8 mouse cellular contexts compared by ENCODE assay signal in the genomic region with DNA sequence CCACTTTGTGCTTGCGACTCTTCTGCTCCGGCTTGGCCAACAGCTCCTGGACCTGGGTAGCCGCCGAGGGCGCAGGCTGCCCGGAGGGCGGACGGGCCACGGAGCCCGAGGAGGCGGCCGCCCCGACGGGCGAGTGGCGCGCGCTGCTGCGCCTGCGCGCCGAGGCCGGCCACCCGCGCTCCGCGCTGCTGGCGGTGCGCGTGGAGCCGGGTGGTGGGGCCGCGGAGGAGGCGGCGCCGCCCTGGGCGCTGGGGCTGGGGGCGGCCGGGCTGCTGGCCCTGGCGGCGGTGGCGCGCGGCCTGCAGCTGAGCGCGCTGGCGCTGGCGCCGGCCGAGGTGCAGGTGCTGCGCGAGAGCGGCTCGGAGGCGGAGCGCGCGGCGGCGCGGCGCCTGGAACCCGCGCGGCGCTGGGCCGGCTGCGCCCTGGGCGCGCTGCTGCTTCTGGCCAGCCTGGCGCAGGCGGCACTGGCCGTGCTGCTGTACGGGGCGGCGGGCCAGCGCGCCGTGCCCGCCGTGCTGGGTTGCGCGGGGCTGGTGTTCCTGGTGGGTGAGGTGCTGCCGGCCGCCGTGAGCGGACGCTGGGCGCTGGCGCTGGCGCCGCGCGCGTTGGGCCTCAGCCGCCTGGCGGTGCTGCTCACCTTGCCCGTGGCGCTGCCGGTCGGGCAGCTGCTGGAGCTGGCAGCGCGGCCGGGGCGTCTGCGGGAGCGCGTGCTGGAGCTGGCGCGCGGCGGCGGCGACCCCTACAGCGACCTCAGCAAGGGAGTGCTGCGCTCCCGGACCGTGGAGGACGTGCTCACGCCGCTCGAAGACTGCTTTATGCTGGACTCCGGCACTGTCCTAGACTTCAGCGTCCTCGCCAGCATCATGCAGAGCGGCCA. TPM values are rescaled to one million over a fixed set of nuclear protein-coding genes. Genes with fewer than 3 reads are reported as not detected.
DNase-seq lines count a peak whose midpoint lies in the region; ATAC-seq lines count a peak whose summit lies in the region.

No protein-coding gene starts in this region.

- peak overlapping the region; percentile 100 for H3K27ac ChIP-seq in heart, embryonic 15.5 days
- no peak overlapping the region for H3K27ac ChIP-seq in macrophage

- peak overlapping the region; percentile 88 for H3K4me2 ChIP-seq in heart, embryonic 15.5 days

- DNase-seq in CD8-positive naive resting alpha-beta T cell, adult 2 months (ENCODE audit: low read depth in 2 of 2, low spot score in 2 of 2): peak; percentile 19 to 27
- peak; percentile 44 for DNase-seq in T-cell, adult 2 months (ENCODE audit: low spot score)
- peak; percentile 61 for DNase-seq in embryo, embryonic 9.5 days (ENCODE audit: extremely low spot score)
- peak; percentile 50 to 69 for DNase-seq in layer of hippocampus, postnatal 10 days (ENCODE audit: low spot score in 2 of 2)
- DNase-seq in skeletal muscle tissue, adult 2 months (ENCODE audit: low read depth, low spot score): peak; percentile 60

- peak overlapping the region; percentile 100 for H3K4me3 ChIP-seq in heart, embryonic 15.5 days
- peak overlapping the region; percentile 23 for H3K4me3 ChIP-seq in macrophage (ENCODE audit: inconsistent target)

- peaks cover 39% of the 10 kb centered on the region for H3K4me1 ChIP-seq in heart, embryonic 15.5 days (replicated peaks)

- under 1% methylated on average over 99 of the region's 126 CpGs for WGBS in heart, embryonic 15.5 days
- under 1% methylated on average over 107 of the region's 126 CpGs for WGBS in macrophage (ENCODE audit: missing documents)

- H3K9ac ChIP-seq in heart, embryonic 15.5 days: peak overlapping the region; percentile 96

- no peaks in the 10 kb centered on the region for H3K9me3 ChIP-seq in heart, embryonic 15.5 days (replicated peaks)

- H3K36me3 ChIP-seq in heart, embryonic 15.5 days: peaks cover 7% of the 10 kb centered on the region; the same call in 1 of the 2 replicates
- no peaks in the 10 kb centered on the region for H3K36me3 ChIP-seq in macrophage (ENCODE audit: inconsistent target)

- no peaks in the 10 kb centered on the region for H3K27me3 ChIP-seq in heart, embryonic 15.5 days

- H3K79me2 ChIP-seq in macrophage (ENCODE audit: inconsistent target): peaks cover 41% of the 10 kb centered on the region; the same call in 1 of the 2 replicates

- peak; percentile 58 for ATAC-seq in heart, embryonic 15.5 days (replicated peaks; ENCODE audit: insufficient number of reproducible peaks, insufficient read depth, low FRiP score, low read depth)
- no peak for ATAC-seq in megakaryocyte progenitor cell, adult 5-6 weeks (replicated peaks; ENCODE audit: poor library complexity)

RNA-seq across cellular contexts. Expression of gene Cnnm3, which starts 0.7 kb away (rescaled TPM):
- polyA plus RNA-seq in heart, embryonic 15.5 days (2015; fragmentation: Nextera tagmentation; extraction: Ambion mirVana): 2.4 and 3.5 TPM in 2 replicates
- 10 to 100 TPM; 35.0 to 39.8 TPM for total RNA-seq in layer of hippocampus, postnatal 10 days (2021)
- total RNA-seq in macrophage (2018; cell fraction: chromatin; rRNA removed): 10 to 100 TPM in 16 of 26 experiments, 1 to 10 TPM in 10; 2.7 to 42.7 (median 14.5) TPM
- total RNA-seq in macrophage (2018; cell fraction: cytosol; rRNA removed): 10 to 100 TPM in 11 of 26 experiments, 1 to 10 TPM in 15; 4.3 to 23.0 (median 9.2) TPM
- total RNA-seq in macrophage (2018; cell fraction: nucleus; rRNA removed): 10 to 100 TPM in 23 of 26 experiments, 1 to 10 TPM in 3; 8.2 to 41.7 (median 17.7) TPM
- polyA plus RNA-seq in macrophage (2018): 6.7 to 14.7 TPM (median 6.8 TPM) in 3 replicates
- total RNA-seq in megakaryocyte progenitor cell, adult 5-6 weeks (2015): 13.0 and 15.2 TPM in 2 replicates
- 8.0 and 13.0 TPM in 2 replicates for total RNA-seq in megakaryocyte progenitor cell, adult 5-6 weeks (2017)

RNA-seq across cellular contexts. Expression of gene Ankrd23, which starts 24.4 kb away (rescaled TPM):
- 25.3 and 26.7 TPM in 2 replicates for polyA plus RNA-seq in heart, embryonic 15.5 days (2015; fragmentation: Nextera tagmentation; extraction: Ambion mirVana)
- total RNA-seq in layer of hippocampus, postnatal 10 days (2021): 1 to 10 TPM; 4.9 to 5.0 TPM
- 10 to 100 TPM; 11.4 to 52.4 (median 31.3) TPM for total RNA-seq in macrophage (2018; cell fraction: chromatin; rRNA removed)
- 1 to 10 TPM in 6 of 26 experiments, under 1 TPM in 17, not detected in 3; 0.10 to 1.9 (median 0.41) TPM for total RNA-seq in macrophage (2018; cell fraction: cytosol; rRNA removed)
- 10 to 100 TPM in 15 of 26 experiments, 1 to 10 TPM in 11; 1.0 to 32.8 (median 12.9) TPM for total RNA-seq in macrophage (2018; cell fraction: nucleus; rRNA removed)
- 1.3 to 4.4 TPM (median 1.6 TPM) in 3 replicates for polyA plus RNA-seq in macrophage (2018)
- total RNA-seq in megakaryocyte progenitor cell, adult 5-6 weeks (2015): 1.3 and 2.5 TPM in 2 replicates
- 4.8 and 7.4 TPM in 2 replicates for total RNA-seq in megakaryocyte progenitor cell, adult 5-6 weeks (2017)

RNA-seq across cellular contexts. Expression of gene Gm42417, which starts 26.9 kb away (rescaled TPM):
- 0.22 TPM in 1 of 2 replicates, not detected in the other for polyA plus RNA-seq in heart, embryonic 15.5 days (2015; fragmentation: Nextera tagmentation; extraction: Ambion mirVana)
- total RNA-seq in layer of hippocampus, postnatal 10 days (2021): under 1 TPM in 1 of 2 experiments, not detected in 1; 0.18 TPM
- 1 to 10 TPM in 5 of 26 experiments, under 1 TPM in 4, not detected in 17; 0.51 to 3.4 (median 1.0) TPM for total RNA-seq in macrophage (2018; cell fraction: chromatin; rRNA removed)
- under 1 TPM in 9 of 26 experiments, not detected in 17; 0.05 to 0.34 (median 0.19) TPM for total RNA-seq in macrophage (2018; cell fraction: cytosol; rRNA removed)
- total RNA-seq in macrophage (2018; cell fraction: nucleus; rRNA removed): 1 to 10 TPM in 3 of 26 experiments, under 1 TPM in 1, not detected in 22; 0.59 to 1.6 (median 1.3) TPM
- polyA plus RNA-seq in macrophage (2018): 0.11 TPM in 1 of 3 replicates, not detected in the others
- 0.62 and 0.83 TPM in 2 replicates for total RNA-seq in megakaryocyte progenitor cell, adult 5-6 weeks (2015)
- 3.1 TPM in 1 of 2 replicates, not detected in the other for total RNA-seq in megakaryocyte progenitor cell, adult 5-6 weeks (2017)

RNA-seq across cellular contexts. Expression of gene Ankrd39, which starts 34.9 kb away (rescaled TPM):
- 27.3 and 30.4 TPM in 2 replicates for polyA plus RNA-seq in heart, embryonic 15.5 days (2015; fragmentation: Nextera tagmentation; extraction: Ambion mirVana)
- total RNA-seq in layer of hippocampus, postnatal 10 days (2021): 10 to 100 TPM; 10.9 to 15.9 TPM
- total RNA-seq in macrophage (2018; cell fraction: chromatin; rRNA removed): 10 to 100 TPM in 17 of 26 experiments, 1 to 10 TPM in 9; 4.8 to 33.0 (median 16.0) TPM
- total RNA-seq in macrophage (2018; cell fraction: cytosol; rRNA removed): 1 to 10 TPM; 2.1 to 5.6 (median 2.9) TPM
- total RNA-seq in macrophage (2018; cell fraction: nucleus; rRNA removed): 10 to 100 TPM in 18 of 26 experiments, 1 to 10 TPM in 8; 3.6 to 25.4 (median 13.5) TPM
- polyA plus RNA-seq in macrophage (2018): 1.6 to 6.1 TPM (median 5.0 TPM) in 3 replicates
- 4.6 and 4.9 TPM in 2 replicates for total RNA-seq in megakaryocyte progenitor cell, adult 5-6 weeks (2015)
- 5.4 and 7.3 TPM in 2 replicates for total RNA-seq in megakaryocyte progenitor cell, adult 5-6 weeks (2017)

RNA-seq across cellular contexts. Expression of gene Cnnm4, which starts 40.9 kb away (rescaled TPM):
- 5.4 and 6.9 TPM in 2 replicates for polyA plus RNA-seq in heart, embryonic 15.5 days (2015; fragmentation: Nextera tagmentation; extraction: Ambion mirVana)
- total RNA-seq in layer of hippocampus, postnatal 10 days (2021): 10 to 100 TPM; 18.3 to 18.5 TPM
- total RNA-seq in macrophage (2018; cell fraction: chromatin; rRNA removed): 10 to 100 TPM in 2 of 26 experiments, 1 to 10 TPM in 24; 3.2 to 10.9 (median 6.8) TPM
- 1 to 10 TPM; 3.4 to 6.4 (median 5.0) TPM for total RNA-seq in macrophage (2018; cell fraction: cytosol; rRNA removed)
- 10 to 100 TPM in 11 of 26 experiments, 1 to 10 TPM in 15; 4.8 to 14.0 (median 9.1) TPM for total RNA-seq in macrophage (2018; cell fraction: nucleus; rRNA removed)
- polyA plus RNA-seq in macrophage (2018): 2.9 to 3.6 TPM (median 3.0 TPM) in 3 replicates
- 10.0 and 12.1 TPM in 2 replicates for total RNA-seq in megakaryocyte progenitor cell, adult 5-6 weeks (2015)
- total RNA-seq in megakaryocyte progenitor cell, adult 5-6 weeks (2017): 7.0 and 8.4 TPM in 2 replicates
